Mouse (Mus musculus) liver, embryonic 13.5 days (tissue): ENCODE measurements at regions not wholly inside any gene's neighbourhood (a gene's known extent, or its start where the extent isn't known, plus 50 kb on each side); places are given as distances from the start of the nearest gene placed in this dataset.

Experiments
- ATAC-seq: fragments of 200-750 bp; cut with Nextera tagmentation; 2 replicates; pipeline ENCODE4 v1.8.0; 2017; ENCODE audit warnings: low read depth, mild to moderate bottlenecking, moderate number of reproducible peaks, moderate library complexity
- DNase-seq: peaks from one replicate; pipeline ENCODE4 v3.0.0; 2022
- H3K27ac ChIP-seq: fragments of 300-500 bp; sonication (generic); 2 replicates; pipeline ENCODE4 v1.5.1; 2015; ENCODE audit warnings: moderate library complexity, mild to moderate bottlenecking, inconsistent platforms
- H3K27me3 ChIP-seq: fragments of 300-500 bp; sonication (generic); 2 replicates; pipeline ENCODE4 v1.6.1; 2015; ENCODE audit warnings: mild to moderate bottlenecking, inconsistent platforms
- H3K36me3 ChIP-seq: fragments of 300-500 bp; sonication (generic); 2 replicates; pipeline ENCODE4 v1.6.1; 2015; ENCODE audit warnings: mild to moderate bottlenecking, inconsistent platforms
- H3K4me1 ChIP-seq: fragments of 300-500 bp; sonication (generic); replicated peaks from 2 replicates; pipeline ENCODE4 v1.6.1; 2015; ENCODE audit warnings: inconsistent platforms
- H3K4me2 ChIP-seq: fragments of 300-500 bp; sonication (generic); 2 replicates; pipeline ENCODE4 v1.6.1; 2015; ENCODE audit warnings: inconsistent platforms, mild to moderate bottlenecking, moderate library complexity
- H3K4me3 ChIP-seq: fragments of 300-500 bp; sonication (generic); replicated peaks from 2 replicates; pipeline ENCODE4 v1.5.1; 2015; ENCODE audit warnings: mild to moderate bottlenecking, inconsistent platforms
- H3K9ac ChIP-seq: fragments of 300-500 bp; sonication (generic); 2 replicates; pipeline ENCODE4 v1.6.1; 2015; ENCODE audit warnings: mild to moderate bottlenecking, inconsistent platforms
- H3K9me3 ChIP-seq: fragments of 300-500 bp; sonication (generic); replicated peaks from 2 replicates; pipeline ENCODE4 v1.6.1; 2016; ENCODE audit warnings: inconsistent platforms
- WGBS: fragments of 180-500 bp; shearing (Covaris S2); methylation state at CpG from one replicate; pipeline ENCODE4 v1.1.7; 2015; ENCODE audit not compliant: insufficient replicate concordance; 5-methylcytosine and 5-hydroxymethylcytosine counted together

- no peak overlapping the region for H3K4me3 ChIP-seq
- ATAC-seq: peak; percentile 100
- H3K9ac ChIP-seq: no peak overlapping the region
- no peak overlapping the region for H3K4me2 ChIP-seq
- no peaks in the 10 kb centered on the region for H3K36me3 ChIP-seq
- H3K27me3 ChIP-seq: no peaks in the 10 kb centered on the region
- H3K9me3 ChIP-seq: no peaks in the 10 kb centered on the region
- WGBS: 44% methylated on average over 4 of the region's 4 CpGs
- H3K4me1 ChIP-seq: peaks cover 13% of the 10 kb centered on the region
- no peak overlapping the region for H3K27ac ChIP-seq
- DNase-seq: peak; percentile 38
Measured at GRCm38 (mm10) chr9:90326531-90326930, 55.9 kb upstream of the Tbc1d2b start.
